Mouse (Mus musculus) intestine, embryonic 16.5 days (tissue): Measurements from ENCODE around the gene Fto. TPM values are rescaled to one million over a fixed set of nuclear protein-coding genes. Genes with fewer than 3 reads are reported as not detected.

Experiments used
- ATAC-seq: fragments of 200-750 bp; cut with Nextera tagmentation; 2 replicates; pipeline ENCODE4 v1.8.0; 2017; ENCODE audit warnings: moderate TSS enrichment, moderate library complexity
- H3K27ac ChIP-seq: fragments of 300-500 bp; sonication (generic); 2 replicates; pipeline ENCODE4 v1.5.1; 2014; ENCODE audit warnings: mild to moderate bottlenecking, low read length
- H3K27me3 ChIP-seq: fragments of 300-500 bp; sonication (generic); replicated peaks from 2 replicates; pipeline ENCODE4 v1.6.1; 2014; ENCODE audit warnings: low read length, control low read depth, mixed read lengths; ENCODE audit not compliant: control insufficient read depth, insufficient read depth
- H3K36me3 ChIP-seq: fragments of 300-500 bp; sonication (generic); 2 replicates; pipeline ENCODE4 v1.6.1; 2014; ENCODE audit warnings: low read length, control low read depth; ENCODE audit not compliant: control insufficient read depth, insufficient read depth
- H3K4me1 ChIP-seq: fragments of 300-500 bp; sonication (generic); 2 replicates; pipeline ENCODE4 v1.6.1; 2014; ENCODE audit warnings: low read length, control low read depth, mixed read lengths; ENCODE audit not compliant: control insufficient read depth, insufficient read depth
- H3K4me2 ChIP-seq: fragments of 300-500 bp; sonication (generic); 2 replicates; pipeline ENCODE4 v1.6.1; 2014; ENCODE audit warnings: low read depth, low read length, control low read depth
- H3K4me3 ChIP-seq: fragments of 300-500 bp; sonication (generic); 2 replicates; pipeline ENCODE4 v1.5.1; 2014; ENCODE audit warnings: mild to moderate bottlenecking, low read length
- H3K9ac ChIP-seq: fragments of 300-500 bp; sonication (generic); 2 replicates; pipeline ENCODE4 v1.6.1; 2014; ENCODE audit warnings: low read depth, low read length
- H3K9me3 ChIP-seq: fragments of 300-500 bp; sonication (generic); 2 replicates; pipeline ENCODE4 v1.6.1; 2016; ENCODE audit warnings: low read length, control low read depth; ENCODE audit not compliant: control insufficient read depth
- WGBS: fragments of 180-500 bp; shearing (Covaris S2); extraction: QIAGEN DNeasy Blood & Tissue Kit; methylation state at CpG from one replicate; pipeline ENCODE4 v1.1.7; 2014; 5-methylcytosine and 5-hydroxymethylcytosine counted together
- polyA plus RNA-seq: library from polyadenylated mRNA; unstranded; fragments of >200 nt; fragmentation: Nextera tagmentation; extraction: Ambion mirVana; gene quantifications from 2 replicates; pipeline ENCODE4 v1.2.1, GENCODE M21; 2015

Gene Fto
- polyA plus RNA-seq, 1 experiment from 2014 or later: 58.1 TPM

DNA sequence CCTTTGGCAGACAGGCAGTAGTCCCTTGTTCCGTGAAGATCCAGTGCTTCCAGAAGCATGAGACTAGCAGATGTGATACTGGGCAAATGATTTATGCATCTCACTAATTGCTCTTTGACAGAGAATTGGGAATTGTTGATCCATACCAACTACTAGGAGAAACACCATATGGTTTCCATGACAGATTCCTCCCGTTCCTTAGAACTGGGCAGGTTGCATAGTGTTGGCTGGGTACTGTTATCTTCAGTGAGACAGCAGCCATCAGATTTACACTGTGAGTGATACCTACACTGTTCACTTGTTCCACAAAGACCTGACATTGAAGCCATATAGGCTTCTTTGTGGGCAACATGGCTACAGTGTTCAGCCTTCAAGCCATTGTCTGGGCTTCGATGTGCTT, 191.0 kb downstream of the Fto start:
- Histone ChIP-seq H3K4me3 (no peak overlapping the region), H3K27ac (no peak overlapping the region), H3K4me1 (peaks cover 26% of the 10 kb centered on the region), H3K9ac (no peak overlapping the region), H3K4me2 (no peak overlapping the region), H3K9me3 (no peaks in the 10 kb centered on the region), H3K27me3 (no peaks in the 10 kb centered on the region), H3K36me3 (no peaks in the 10 kb centered on the region)
- no peak for ATAC-seq
- whole genome bisulfite sequencing: 85% methylated on average over 3 of the region's 3 CpGs

DNA sequence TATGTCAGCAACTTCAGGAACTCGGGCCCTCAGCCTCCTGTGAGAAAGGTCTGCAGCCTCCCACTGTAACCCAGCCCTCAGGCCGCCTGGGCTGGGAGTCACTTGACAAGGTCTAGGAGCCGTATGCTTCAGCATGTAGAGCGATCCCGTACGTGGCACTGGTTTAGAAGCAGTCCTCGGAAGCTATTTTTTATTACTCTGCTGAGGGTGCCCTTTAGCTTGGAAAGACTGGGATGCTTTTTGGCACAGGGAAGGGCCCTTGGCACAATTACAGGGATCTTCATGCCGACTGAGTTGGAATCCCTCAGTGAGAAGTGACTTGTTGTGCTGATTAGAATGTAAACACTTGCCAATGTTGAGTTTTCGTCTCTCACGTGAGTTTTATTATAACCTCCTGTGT, 191.6 kb downstream of the Fto start:
- 44% methylated on average over 10 of the region's 10 CpGs for WGBS
- Histone ChIP-seq H3K27me3 (no peaks in the 10 kb centered on the region), H3K4me1 (peaks cover 26% of the 10 kb centered on the region), H3K4me2 (no peak overlapping the region), H3K27ac (0 out of 2 replicates have a peak overlapping the region, but pooled peaks have one; percentile 26), H3K4me3 (no peak overlapping the region), H3K9ac (no peak overlapping the region), H3K36me3 (no peaks in the 10 kb centered on the region), H3K9me3 (no peaks in the 10 kb centered on the region)
- peak; percentile 24; the same call in 1 of the 2 replicates for ATAC-seq

DNA sequence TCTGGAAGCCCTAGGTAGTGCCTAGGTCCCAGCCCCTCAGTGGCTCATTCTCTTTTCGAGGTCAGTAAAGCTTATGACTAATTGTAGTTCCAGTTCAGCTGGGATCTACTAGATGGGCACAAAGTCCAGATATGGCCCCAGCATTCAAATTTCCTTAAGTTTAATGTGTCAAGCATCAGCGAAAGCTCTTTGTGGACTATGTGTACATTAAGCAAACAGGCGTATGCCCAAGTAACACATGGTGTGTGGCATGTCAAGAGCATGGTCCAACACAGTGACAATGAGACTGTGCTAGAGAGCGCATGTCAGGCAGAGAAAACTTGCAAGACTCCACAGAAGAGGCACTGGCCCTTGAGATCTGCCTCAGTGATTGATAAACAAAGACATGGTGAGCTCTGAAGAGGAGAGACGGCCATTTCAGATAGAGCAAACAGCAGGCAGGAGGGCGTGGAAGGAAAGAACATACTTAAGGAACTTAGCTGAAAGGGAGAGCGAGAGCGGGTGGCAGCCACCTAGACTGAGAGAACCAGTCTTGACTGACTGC, 192.2 kb downstream of the Fto start:
- H3K9ac ChIP-seq: no peak overlapping the region
- H3K4me2 ChIP-seq: no peak overlapping the region; the same call in 1 of the 2 replicates
- H3K9me3 ChIP-seq: no peaks in the 10 kb centered on the region
- ATAC-seq: peak; percentile 90
- no peaks in the 10 kb centered on the region for H3K36me3 ChIP-seq
- 59% methylated on average over 8 of the region's 8 CpGs for WGBS
- peaks cover 26% of the 10 kb centered on the region for H3K4me1 ChIP-seq
- no peak overlapping the region for H3K4me3 ChIP-seq
- H3K27ac ChIP-seq: peak overlapping the region; percentile 64
- H3K27me3 ChIP-seq: no peaks in the 10 kb centered on the region

DNA sequence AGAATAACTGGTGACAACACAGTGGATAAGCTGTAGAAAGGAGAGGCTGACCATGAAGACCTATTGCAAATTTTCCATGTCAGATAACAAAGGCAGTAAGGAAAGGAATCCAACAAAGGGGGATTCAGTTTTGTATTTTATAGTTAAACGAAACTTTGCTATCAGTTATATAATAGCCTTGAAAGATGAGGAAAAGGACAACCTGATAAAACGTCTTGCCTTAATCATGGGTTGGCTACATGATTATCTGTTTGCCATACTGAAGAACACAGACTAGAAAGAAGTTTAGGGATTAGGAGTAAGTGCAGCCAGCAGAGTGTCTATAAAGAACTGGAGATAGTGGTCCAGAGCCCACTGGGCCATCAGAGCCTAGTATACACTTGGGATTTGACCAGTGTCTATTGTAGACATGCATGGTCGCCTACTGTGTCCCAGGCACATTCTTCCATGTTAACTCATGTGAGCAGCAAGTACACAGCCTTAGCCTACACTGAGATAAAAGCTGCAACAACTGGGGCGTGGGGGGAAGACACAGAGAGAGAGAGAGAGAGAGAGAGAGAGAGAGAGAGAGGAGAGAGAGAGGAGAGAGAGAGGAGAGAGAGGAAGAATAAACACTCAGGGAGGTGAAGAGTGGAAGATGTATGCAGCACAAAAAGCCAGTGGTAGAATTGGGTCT, 192.8 kb downstream of the Fto start:
- no peak overlapping the region for H3K9ac ChIP-seq
- no peak overlapping the region for H3K4me3 ChIP-seq
- peaks cover 26% of the 10 kb centered on the region for H3K4me1 ChIP-seq
- H3K9me3 ChIP-seq: no peaks in the 10 kb centered on the region
- ATAC-seq: no peak
- H3K27me3 ChIP-seq: no peaks in the 10 kb centered on the region
- no peak overlapping the region for H3K4me2 ChIP-seq
- no peaks in the 10 kb centered on the region for H3K36me3 ChIP-seq
- peak overlapping the region; percentile 64 for H3K27ac ChIP-seq
- 67% methylated on average over 4 of the region's 4 CpGs for WGBS

DNA sequence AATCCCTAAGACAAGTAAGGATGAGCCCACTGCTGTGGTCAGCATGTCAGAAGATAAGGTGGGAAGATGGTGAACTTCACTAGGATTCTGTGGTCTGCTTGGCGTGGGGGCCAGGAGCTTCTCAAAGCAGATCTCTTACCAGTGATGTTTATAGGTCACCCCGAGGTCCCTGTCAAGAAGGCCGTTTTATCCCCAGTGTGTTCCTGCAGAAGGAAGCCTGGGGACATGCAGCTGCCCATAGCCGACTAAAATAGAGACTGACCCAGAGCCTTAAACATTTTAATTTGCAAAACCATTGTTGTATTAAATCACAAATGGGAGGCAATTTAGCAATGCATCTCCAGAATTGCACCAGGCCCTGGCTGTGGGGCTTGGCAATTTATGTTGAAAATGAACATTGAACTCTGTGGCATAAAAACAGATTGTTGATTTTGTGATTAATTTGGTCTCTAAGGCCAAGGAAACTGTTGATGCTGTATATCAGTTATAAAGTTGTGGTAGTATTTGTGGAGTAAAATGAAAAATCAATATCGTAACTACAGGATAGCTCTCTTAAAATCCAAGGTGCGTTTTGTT, 193.4 kb downstream of the Fto start:
- peaks cover 26% of the 10 kb centered on the region for H3K4me1 ChIP-seq
- no peak overlapping the region for H3K4me2 ChIP-seq
- H3K9me3 ChIP-seq: no peaks in the 10 kb centered on the region
- no peaks in the 10 kb centered on the region for H3K27me3 ChIP-seq
- ATAC-seq: no peak
- no peaks in the 10 kb centered on the region for H3K36me3 ChIP-seq
- no peak overlapping the region for H3K4me3 ChIP-seq
- WGBS: 68% methylated on average over 6 of the region's 6 CpGs
- no peak overlapping the region for H3K9ac ChIP-seq
- H3K27ac ChIP-seq: no peak overlapping the region

DNA sequence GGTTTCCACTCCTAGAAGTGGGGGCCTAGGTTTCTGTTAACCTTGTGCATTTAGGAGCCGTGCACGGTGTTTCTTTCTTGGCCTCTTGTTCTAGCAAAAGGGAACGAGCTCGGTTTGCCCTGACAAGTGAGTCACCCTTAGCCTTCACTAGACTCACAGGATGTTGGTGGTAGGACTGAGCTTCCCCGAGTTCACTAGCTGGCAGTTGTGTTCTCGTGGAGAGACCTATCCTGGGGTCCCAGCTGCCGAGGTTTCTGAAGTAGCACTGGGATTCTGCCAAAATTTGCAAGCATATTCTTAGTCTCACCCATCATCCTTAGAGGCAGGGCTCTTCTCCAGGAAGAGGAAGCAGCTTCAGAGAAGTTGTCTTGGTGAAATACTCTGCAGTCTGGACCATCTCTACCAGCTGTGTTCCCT, 194.4 kb downstream of the Fto start:
- ATAC-seq: no peak
- Histone ChIP-seq H3K4me3 (no peak overlapping the region), H3K4me1 (peaks cover 26% of the 10 kb centered on the region), H3K36me3 (no peaks in the 10 kb centered on the region), H3K9me3 (no peaks in the 10 kb centered on the region), H3K27me3 (no peaks in the 10 kb centered on the region), H3K4me2 (no peak overlapping the region), H3K9ac (no peak overlapping the region), H3K27ac (no peak overlapping the region)
- 59% methylated on average over 7 of the region's 7 CpGs for WGBS

DNA sequence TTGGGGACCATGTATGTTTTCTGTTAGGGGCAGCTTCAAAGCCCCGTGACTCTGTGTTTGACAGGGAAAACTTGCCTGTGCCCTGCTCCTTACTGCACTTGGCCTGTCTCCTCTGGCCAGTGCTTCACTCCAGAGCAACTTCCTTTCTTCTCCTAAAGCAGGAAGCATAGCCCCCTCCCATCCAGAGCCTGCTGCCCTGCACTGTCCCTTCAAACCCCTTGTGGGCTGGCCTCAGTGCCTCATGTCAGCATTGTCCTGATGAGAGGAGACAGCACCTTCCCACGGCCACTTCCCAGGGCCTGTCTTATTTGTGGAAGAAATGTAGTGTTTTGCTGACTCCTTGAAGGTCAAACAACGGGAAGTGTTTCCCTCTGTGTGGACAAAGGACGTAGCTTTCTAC, 195.0 kb downstream of the Fto start:
- Histone ChIP-seq H3K9me3 (no peaks in the 10 kb centered on the region), H3K4me2 (no peak overlapping the region), H3K27me3 (no peaks in the 10 kb centered on the region), H3K27ac (no peak overlapping the region), H3K4me3 (no peak overlapping the region), H3K36me3 (no peaks in the 10 kb centered on the region), H3K9ac (no peak overlapping the region), H3K4me1 (peaks cover 26% of the 10 kb centered on the region)
- 59% methylated on average over 4 of the region's 4 CpGs for WGBS
- ATAC-seq: no peak

DNA sequence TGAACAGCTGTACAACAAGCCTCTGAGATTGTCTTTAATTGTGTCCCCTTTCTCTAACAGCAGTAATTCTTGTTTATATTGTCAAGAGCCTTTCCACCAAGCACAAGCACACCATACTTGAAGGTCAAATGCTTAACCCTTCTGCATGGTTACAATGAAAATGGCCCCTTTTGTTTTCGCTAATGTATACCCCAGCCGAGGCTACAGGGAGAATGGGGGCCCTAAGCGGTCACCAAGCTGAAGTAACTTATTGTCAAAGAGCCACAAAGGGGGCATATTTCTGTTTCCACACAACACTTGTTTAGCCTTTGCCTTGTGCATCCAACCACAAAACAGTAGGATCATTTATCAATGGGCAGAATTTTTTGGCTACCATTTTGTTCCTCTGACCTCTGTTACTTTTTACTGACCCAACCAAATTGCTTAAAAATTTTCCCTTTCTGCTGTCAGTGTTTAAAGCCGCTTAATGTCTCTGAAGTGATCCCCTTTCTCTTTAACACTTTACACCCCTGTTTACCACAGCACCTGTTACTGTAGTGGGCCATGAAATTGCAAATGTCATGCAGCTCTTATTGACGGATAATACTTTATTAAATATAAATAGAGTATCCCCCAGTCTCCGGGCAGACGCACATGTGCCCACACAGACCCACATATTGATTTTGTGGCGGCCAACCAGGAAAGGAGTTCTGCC, 196.0 kb downstream of the Fto start:
- Histone ChIP-seq H3K27ac (no peak overlapping the region), H3K4me1 (peaks cover 20% of the 10 kb centered on the region), H3K36me3 (no peaks in the 10 kb centered on the region), H3K27me3 (no peaks in the 10 kb centered on the region), H3K4me2 (no peak overlapping the region), H3K9me3 (no peaks in the 10 kb centered on the region), H3K9ac (no peak overlapping the region), H3K4me3 (no peak overlapping the region)
- 74% methylated on average over 8 of the region's 8 CpGs for WGBS
- ATAC-seq: no peak

DNA sequence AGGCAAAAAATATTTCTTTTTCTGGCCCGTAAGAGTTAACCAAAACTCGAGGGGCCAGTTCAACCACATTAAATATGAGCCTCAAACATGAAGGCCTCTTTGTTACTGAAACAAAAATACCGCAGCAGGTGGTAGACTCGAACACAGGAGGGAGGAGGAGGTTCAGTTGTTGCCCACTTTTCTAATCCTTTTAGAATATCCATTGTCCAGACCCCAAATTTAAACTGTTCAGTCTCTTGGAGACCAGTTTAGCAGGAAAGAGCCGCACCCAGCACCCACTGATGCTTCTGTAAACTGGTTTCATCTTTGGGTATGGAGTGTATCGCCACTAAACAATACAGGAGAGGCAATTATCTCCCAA, 196.6 kb downstream of the Fto start:
- Histone ChIP-seq H3K9me3 (no peaks in the 10 kb centered on the region), H3K4me1 (peaks cover 15% of the 10 kb centered on the region), H3K4me3 (no peak overlapping the region), H3K36me3 (no peaks in the 10 kb centered on the region), H3K27ac (no peak overlapping the region), H3K9ac (no peak overlapping the region), H3K4me2 (no peak overlapping the region), H3K27me3 (no peaks in the 10 kb centered on the region)
- 78% methylated on average over 6 of the region's 6 CpGs for WGBS
- ATAC-seq: no peak
